Mouse (Mus musculus) bone marrow macrophage, adult 2 months (primary cell): ENCODE data around the gene Csnk2a2. TPM values are rescaled to one million over a fixed set of nuclear protein-coding genes. Genes with fewer than 3 reads are reported as not detected.
A peak's percentile ranks its signal among the peaks of the same experiment; 100 is the strongest.

Experiments
- H3K27ac ChIP-seq: 2 replicates; pipeline ENCODE4 v1.5.1; 2012; ENCODE audit warnings: low read depth, low read length; ENCODE audit not compliant: insufficient read depth
- H3K4me1 ChIP-seq: 2 replicates; pipeline ENCODE4 v1.6.1; 2012; ENCODE audit warnings: low read length; ENCODE audit not compliant: control insufficient read depth, insufficient read depth
- H3K4me3 ChIP-seq: 2 replicates; pipeline ENCODE4 v1.5.1; 2012; ENCODE audit warnings: mild to moderate bottlenecking, low read length, moderate library complexity; ENCODE audit not compliant: insufficient read depth
- CTCF ChIP-seq: IDR thresholded peaks from 2 replicates; pipeline ENCODE4 v1.5.1; 2012; ENCODE audit warnings: low read depth, mild to moderate bottlenecking, low read length, moderate library complexity
- POLR2A ChIP-seq: IDR thresholded peaks from 2 replicates; pipeline ENCODE4 v1.6.1; 2012; ENCODE audit warnings: mild to moderate bottlenecking, low read depth, low read length, borderline replicate concordance
- polyA plus RNA-seq: library from polyadenylated mRNA; stranded (reverse); fragments of >200 nt; gene quantifications from 2 replicates; pipeline ENCODE4 v1.2.4, GENCODE M21; 2012; ENCODE audit not compliant: missing spikeins, insufficient read depth, insufficient read length

The Csnk2a2 gene
- polyA plus RNA-seq, 1 experiment, result 64.5 TPM

DNA sequence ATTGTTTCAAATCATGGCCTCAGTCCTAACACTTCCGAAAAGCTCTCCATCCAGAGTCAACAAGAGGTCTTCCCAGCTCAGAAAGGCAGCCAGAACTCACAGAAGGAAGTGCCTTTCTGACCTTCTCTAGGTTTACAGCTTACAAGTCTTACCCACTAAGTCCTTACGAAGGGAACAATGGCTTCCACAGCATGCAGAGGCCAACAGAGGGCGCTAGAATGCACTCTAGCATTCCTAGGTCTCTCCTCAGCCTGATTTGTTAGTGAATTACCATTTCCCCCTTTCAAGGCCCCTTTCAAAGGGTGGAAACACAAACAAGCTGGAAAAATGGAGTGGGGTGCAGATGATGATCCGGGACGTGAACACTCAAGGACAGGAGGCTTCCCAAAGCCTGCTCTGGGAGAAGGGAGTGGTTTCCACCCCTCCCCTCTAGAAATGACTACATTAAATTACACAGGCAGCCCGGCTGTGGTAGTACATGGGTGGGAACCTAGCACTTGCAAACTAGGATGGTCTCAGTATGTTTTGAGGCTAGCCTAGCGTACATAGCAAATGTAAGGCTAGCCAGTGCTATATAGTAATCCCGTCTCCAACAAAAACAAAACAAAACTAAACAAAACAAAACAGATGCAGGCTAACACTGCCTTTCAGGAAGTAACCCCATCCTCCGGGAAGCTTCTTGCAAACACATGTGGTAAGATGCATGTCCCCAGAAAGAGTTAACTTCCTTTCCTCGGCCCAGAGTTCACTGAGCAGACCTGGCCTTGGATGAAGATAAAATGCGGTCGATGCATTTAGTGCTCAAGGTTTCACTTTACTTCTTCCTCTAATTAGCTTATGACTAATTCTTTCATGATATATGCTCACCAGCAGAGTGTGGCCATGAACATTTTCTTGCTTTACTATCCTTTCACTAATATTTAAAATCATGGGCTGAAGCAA is 62.0 kb downstream of the Csnk2a2 start:
- H3K4me1 ChIP-seq, result peaks cover 42% of the 10 kb centered on the region
- peak overlapping the region; percentile 53 for H3K4me3 ChIP-seq
- H3K27ac ChIP-seq, result peak overlapping the region; percentile 64

DNA sequence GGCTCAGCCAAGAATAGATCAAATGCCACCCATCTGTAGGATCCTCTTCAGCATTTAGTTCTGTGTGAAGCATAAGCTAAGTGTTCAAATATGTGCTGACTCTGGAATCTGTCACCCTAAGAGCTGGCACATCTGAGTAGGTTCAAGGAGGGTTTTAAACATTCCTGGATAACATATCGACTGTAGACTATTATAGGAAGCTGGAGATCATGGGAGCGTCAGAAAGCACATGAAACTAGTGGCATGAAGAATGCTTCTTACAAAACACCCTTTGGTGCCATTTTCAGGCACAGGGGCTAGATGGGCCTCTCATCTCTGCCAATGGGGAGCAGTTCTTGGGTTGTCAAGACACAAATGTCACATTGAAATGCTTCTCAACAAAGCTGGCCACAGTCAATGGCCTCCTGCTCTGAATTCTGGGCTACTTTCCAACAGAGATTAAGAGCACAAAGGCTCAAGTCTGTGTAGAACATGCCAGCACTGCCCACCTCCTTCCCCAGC is 63.0 kb downstream of the Csnk2a2 start:
- Histone ChIP-seq H3K4me3 (no peak overlapping the region), H3K27ac (no peak overlapping the region), H3K4me1 (peaks cover 34% of the 10 kb centered on the region)
- TF ChIP-seq POLR2A (no peak), CTCF (no peak)

More for the DNA sequence above, 62.0 kb downstream of the Csnk2a2 start:
- TF ChIP-seq CTCF (peak; percentile 69), POLR2A (no peak)

DNA sequence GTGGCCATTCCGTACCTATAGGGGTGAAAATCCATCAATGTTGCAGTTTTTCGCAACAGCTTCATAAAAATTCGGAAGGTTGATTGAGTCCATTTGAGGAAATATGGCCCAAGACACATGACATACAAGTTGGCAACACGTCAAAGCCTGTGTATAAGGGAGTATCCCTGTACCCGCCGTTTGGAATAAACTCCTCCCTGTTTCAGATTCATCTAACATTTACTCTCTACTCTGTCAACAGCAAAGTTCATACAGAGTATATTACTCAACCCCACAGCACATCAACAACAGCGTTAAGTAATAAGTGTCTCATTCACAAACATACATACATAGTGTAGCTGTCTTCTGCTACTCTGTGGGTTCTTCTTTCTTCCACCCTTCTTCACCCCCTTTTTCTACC is 65.2 kb downstream of the Csnk2a2 start:
- Histone ChIP-seq H3K4me1 (peaks cover 28% of the 10 kb centered on the region), H3K4me3 (no peak overlapping the region), H3K27ac (no peak overlapping the region)
- TF ChIP-seq POLR2A, result no peak
- TF ChIP-seq CTCF, result no peak

DNA sequence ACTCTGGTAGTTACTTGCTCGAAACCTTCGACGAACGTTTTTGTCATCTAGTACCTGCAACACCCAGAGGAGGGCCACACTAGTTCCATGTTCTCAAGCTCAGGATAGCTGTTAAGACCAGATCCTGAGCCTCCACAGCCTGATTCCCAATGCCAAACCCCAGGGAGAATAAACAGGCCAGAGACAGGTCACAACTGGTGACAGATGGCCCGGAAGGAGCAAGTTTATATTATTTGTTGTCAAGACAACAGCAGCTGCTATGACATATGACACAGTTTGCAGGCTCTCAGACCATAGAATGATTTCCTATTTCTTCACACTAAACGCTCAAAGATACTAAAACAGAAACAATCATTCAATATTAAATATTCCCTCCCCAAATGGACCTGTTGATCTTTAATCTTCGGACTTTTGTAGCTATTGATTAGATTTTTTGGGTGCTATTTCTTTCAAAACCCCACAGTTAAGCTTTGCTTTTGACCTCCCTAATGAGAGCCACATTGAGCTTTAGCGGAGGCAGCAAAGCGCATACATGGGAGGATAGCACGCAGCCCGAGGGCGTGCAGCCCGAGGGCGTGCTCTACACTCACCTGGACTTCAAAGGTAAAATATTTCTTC is 67.5 kb downstream of the Csnk2a2 start:
- no peak for TF ChIP-seq CTCF
- TF ChIP-seq POLR2A, result no peak
- no peak overlapping the region for H3K4me3 ChIP-seq
- peaks cover 18% of the 10 kb centered on the region for H3K4me1 ChIP-seq
- H3K27ac ChIP-seq, result no peak overlapping the region

DNA sequence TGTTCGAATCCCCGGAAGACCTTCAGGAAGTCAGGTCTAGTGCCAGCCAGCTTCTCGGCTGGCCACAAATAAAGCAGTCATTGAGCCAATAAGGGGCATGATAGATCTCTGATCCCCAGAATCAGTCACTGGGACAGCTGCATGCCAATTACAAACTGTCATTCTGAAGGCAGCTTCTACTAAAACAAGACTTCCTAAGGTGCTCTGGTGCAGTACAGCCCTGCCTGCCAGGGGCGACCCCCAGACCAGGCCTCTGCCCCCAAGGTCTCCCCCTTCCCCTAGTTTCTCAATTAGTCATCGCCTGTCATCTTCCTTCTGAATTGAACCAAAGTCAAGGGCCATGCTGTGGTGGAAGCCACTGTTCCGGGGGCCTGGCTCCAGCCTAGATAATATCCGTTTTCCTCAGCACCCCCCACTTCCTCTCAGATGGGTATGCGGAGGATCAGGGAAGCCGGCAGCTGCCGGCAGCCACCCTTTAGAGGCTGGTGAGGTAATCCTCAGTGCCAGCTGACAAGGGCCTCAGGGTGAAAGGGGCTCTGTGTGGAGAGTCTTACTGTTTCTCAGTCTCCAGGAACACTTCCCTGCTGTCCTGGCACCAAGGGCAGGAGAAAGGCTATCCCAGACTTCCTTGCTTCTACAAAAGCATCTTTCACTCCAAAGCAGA is 78.4 kb downstream of the Csnk2a2 start:
- no peak for TF ChIP-seq CTCF
- no peak for TF ChIP-seq POLR2A
- no peak overlapping the region for H3K4me3 ChIP-seq
- H3K4me1 ChIP-seq, result peaks cover 8% of the 10 kb centered on the region
- H3K27ac ChIP-seq, result no peak overlapping the region

DNA sequence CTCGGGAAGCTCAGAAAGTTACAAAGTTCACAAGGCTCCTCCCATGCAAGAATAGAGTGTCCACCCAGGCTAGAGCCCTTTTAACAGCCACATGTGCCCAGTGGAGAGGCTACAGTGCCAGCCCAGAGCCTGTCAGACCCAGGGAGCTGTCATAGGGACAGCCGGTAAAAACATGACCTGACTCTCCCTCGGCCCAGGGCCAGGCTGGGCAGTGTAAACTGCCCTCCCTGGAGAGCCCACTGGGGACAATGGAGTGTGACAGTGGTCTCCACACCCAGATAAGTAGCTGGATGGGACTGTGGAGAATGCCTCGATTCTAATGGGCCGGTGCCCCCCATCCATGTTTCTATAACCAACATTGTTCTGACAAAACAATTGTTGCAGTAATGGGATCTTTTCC is 80.3 kb downstream of the Csnk2a2 start:
- Histone ChIP-seq H3K27ac (no peak overlapping the region), H3K4me3 (no peak overlapping the region), H3K4me1 (peaks cover 8% of the 10 kb centered on the region)
- TF ChIP-seq POLR2A, result no peak
- TF ChIP-seq CTCF, result no peak

DNA sequence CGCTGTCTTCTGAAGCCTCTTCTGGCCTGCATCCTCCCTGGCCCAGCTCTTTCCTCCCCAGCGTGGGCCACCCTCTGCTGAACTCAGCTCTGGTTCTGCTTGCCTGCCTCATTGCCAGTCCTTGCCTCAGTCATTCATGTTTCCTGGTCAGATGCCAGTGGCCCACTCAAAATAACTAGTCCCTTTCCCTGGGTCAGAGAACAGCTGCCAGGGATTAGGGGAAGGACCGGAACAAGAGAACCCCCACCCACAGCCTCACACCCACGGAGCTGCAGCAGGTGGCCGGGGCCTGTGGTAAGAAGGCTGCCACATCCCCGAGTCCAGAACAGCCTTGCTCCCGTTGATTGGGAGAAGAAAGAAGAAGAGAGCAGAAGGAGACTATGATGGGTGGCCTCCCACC is 88.7 kb downstream of the Csnk2a2 start:
- TF ChIP-seq POLR2A, result no peak
- TF ChIP-seq CTCF, result no peak
- H3K27ac ChIP-seq, result no peak overlapping the region

DNA sequence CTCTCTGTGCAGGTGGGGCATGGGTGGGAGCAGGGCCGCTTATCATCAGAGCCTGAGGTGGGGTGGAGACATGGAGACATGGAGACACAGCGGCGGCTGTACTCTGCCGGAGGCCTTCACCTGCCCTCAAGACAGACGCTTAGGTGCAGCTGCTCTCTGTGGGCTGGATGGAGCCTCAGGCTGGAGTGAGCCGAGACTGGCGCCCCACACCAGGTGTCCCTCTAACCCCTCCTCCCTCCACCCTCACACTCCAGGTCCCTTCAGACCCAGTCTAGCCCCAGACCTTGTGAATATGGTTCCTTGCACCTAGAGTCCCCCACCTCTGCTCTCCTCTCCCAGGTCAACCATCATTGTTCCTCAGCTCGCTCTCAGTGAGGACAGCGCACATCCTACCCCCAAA is 90.7 kb downstream of the Csnk2a2 start:
- Histone ChIP-seq H3K4me1 (0 out of 2 replicates have a peak, but pooled peaks cover 2% of the 10 kb centered on the region), H3K4me3 (no peak overlapping the region), H3K27ac (no peak overlapping the region)
- TF ChIP-seq CTCF (no peak), POLR2A (no peak)

More for the DNA sequence above, 88.7 kb downstream of the Csnk2a2 start:
- 0 out of 2 replicates have a peak, but pooled peaks cover 2% of the 10 kb centered on the region for H3K4me1 ChIP-seq
- no peak overlapping the region for H3K4me3 ChIP-seq

DNA sequence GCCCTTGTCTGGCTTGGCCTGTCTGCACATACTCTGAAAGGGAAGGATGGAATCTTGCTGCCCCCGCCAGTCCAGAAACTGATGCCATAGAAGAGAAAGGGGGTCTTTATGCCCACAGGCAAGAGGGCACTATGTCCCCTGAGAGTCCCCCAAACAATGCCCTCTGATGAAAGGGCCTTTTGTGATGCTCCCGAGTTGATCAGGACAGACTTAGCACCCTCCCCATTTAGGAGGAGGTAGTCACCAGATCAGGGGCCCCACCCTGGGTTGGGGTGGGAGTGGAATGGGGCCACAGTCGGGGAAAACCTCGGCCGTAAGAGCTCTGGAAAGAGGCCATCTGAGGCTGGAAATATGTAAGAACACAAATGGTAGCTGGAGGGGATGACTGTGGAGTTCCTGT is 92.6 kb downstream of the Csnk2a2 start:
- Histone ChIP-seq H3K4me3 (no peak overlapping the region), H3K27ac (no peak overlapping the region), H3K4me1 (peaks cover 2% of the 10 kb centered on the region; the same call in 1 of the 2 replicates)
- TF ChIP-seq POLR2A (no peak), CTCF (no peak)

DNA sequence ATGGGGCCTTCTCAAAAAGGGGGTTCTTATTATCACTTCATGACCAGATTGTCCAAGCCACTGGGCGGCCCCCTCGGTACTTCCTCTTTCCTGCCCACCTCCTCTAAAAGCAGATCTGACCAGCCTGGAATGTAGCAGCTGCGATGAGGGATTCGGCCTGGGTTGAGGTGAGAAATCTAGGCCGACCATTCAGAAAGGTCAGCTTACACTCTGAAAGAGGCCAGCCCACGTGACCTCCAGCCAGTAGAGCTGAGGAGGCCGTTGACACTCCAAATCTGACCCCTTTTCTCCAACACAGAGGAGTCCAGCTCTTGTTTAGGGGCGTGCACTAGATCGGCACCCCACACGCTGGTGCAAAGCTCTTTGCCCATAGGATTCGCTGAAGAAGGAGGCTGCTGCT is 93.1 kb downstream of the Csnk2a2 start:
- H3K27ac ChIP-seq, result no peak overlapping the region
- no peak overlapping the region for H3K4me3 ChIP-seq
- no peaks in the 10 kb centered on the region; the same call in 1 of the 2 replicates for H3K4me1 ChIP-seq
- TF ChIP-seq CTCF, result no peak
- TF ChIP-seq POLR2A, result no peak

Other genes with a start within 250 kb of the Csnk2a2 start
- 0.59 and 2.7 TPM in 2 replicates for gene Cngb1, start 183.5 kb downstream of the Csnk2a2 start, polyA plus RNA-seq
- not detected in 2 replicates for gene Tepp, start 179.5 kb downstream of the Csnk2a2 start, polyA plus RNA-seq
- gene Zfp319, start 158.1 kb downstream of the Csnk2a2 start, polyA plus RNA-seq, result 6.9 and 7.5 TPM in 2 replicates
- gene Usb1, start 157.8 kb downstream of the Csnk2a2 start, polyA plus RNA-seq, result 35.0 and 35.2 TPM in 2 replicates
- not detected in 2 replicates for gene Mmp15, start 137.8 kb downstream of the Csnk2a2 start, polyA plus RNA-seq
- gene Cfap20, start 55.2 kb downstream of the Csnk2a2 start, polyA plus RNA-seq, result 42.8 and 45.7 TPM in 2 replicates
- gene Ccdc113, start 44.0 kb upstream of the Csnk2a2 start, polyA plus RNA-seq, result not detected in 2 replicates
- gene Prss54, start 86.3 kb upstream of the Csnk2a2 start, polyA plus RNA-seq, result not detected in 2 replicates
- gene Gins3, start 143.4 kb upstream of the Csnk2a2 start, polyA plus RNA-seq, result 6.8 and 7.4 TPM in 2 replicates
- gene Ndrg4, start 186.9 kb upstream of the Csnk2a2 start, polyA plus RNA-seq, result 0.89 and 1.0 TPM in 2 replicates
- 11.2 and 16.2 TPM in 2 replicates for gene Setd6, start 225.8 kb upstream of the Csnk2a2 start, polyA plus RNA-seq